In the genomic region with DNA sequence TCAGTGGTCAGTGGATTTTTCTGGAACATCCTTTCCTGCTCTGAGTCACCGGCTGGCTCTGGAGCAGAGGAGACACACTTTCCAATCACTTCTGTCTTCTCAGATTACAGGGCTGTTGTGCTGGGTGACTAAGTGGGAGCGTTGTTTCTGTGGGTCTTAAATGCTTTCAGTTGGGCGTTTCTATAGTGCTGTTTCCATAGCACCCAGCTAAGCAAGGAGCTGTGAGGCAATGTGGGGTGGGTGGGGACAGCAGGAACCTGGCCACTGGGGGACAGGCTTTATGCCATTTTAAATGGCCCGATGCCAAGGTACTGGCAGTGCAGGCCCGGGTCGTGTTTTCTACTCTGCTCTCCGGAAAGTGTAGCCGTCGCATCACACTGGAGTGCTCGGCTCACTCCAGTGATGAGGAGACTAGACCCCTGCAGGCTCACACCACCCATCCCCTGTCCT, we compare ENCODE assay signal across 7 mouse cellular contexts. TPM values are rescaled to one million over a fixed set of nuclear protein-coding genes. Genes with fewer than 3 reads are reported as not detected.
DNase-seq lines count a peak whose midpoint lies in the region; ATAC-seq lines count a peak whose summit lies in the region.

No protein-coding gene starts in this region.

- no peaks in the 10 kb centered on the region for H3K27me3 ChIP-seq in forebrain, embryonic 11.5 days (ENCODE audit: control insufficient read depth, insufficient read depth, low read length)
- H3K27me3 ChIP-seq in hindbrain, embryonic 12.5 days, result no peaks in the 10 kb centered on the region
- no peaks in the 10 kb centered on the region for H3K27me3 ChIP-seq in limb, embryonic 15.5 days

- peak; percentile 42; the same call in 1 of the 2 replicates for ATAC-seq in forebrain, embryonic 11.5 days (replicated peaks; ENCODE audit: low FRiP score)
- ATAC-seq in hindbrain, embryonic 12.5 days (ENCODE audit: low FRiP score), result peak; percentile 62
- ATAC-seq in limb, embryonic 15.5 days (ENCODE audit: insufficient number of reproducible peaks, low FRiP score, low TSS enrichment, low read depth), result peak; percentile 70

- H3K36me3 ChIP-seq in forebrain, embryonic 11.5 days (ENCODE audit: control insufficient read depth, insufficient read depth, low read length), result no peaks in the 10 kb centered on the region
- H3K36me3 ChIP-seq in hindbrain, embryonic 12.5 days, result peaks cover 6% of the 10 kb centered on the region; the same call in 1 of the 2 replicates
- H3K36me3 ChIP-seq in limb, embryonic 15.5 days, result peaks cover 30% of the 10 kb centered on the region

- no peak overlapping the region for H3K4me3 ChIP-seq in forebrain, embryonic 11.5 days (ENCODE audit: low read depth, low read length)
- no peak overlapping the region for H3K4me3 ChIP-seq in hindbrain, embryonic 12.5 days
- no peak overlapping the region for H3K4me3 ChIP-seq in limb, embryonic 15.5 days

- peaks cover 8% of the 10 kb centered on the region for H3K4me1 ChIP-seq in forebrain, embryonic 11.5 days (replicated peaks; ENCODE audit: control insufficient read depth, insufficient read depth, low read length)
- H3K4me1 ChIP-seq in hindbrain, embryonic 12.5 days, result peaks cover 39% of the 10 kb centered on the region
- peaks cover 32% of the 10 kb centered on the region for H3K4me1 ChIP-seq in limb, embryonic 15.5 days

- no peaks in the 10 kb centered on the region for H3K9me3 ChIP-seq in forebrain, embryonic 11.5 days (ENCODE audit: control insufficient read depth, low read length)
- H3K9me3 ChIP-seq in hindbrain, embryonic 12.5 days (replicated peaks), result no peaks in the 10 kb centered on the region
- no peaks in the 10 kb centered on the region for H3K9me3 ChIP-seq in limb, embryonic 15.5 days

- peak; percentile 50 for DNase-seq in urinary bladder, postnatal 25 days (ENCODE audit: low spot score)
- DNase-seq in urinary bladder, postnatal 10 days (ENCODE audit: low spot score), result no peak
- no peak for DNase-seq in forebrain, embryonic 11.5 days (ENCODE audit: low spot score)
- DNase-seq in retina, embryonic 14.5 days (ENCODE audit: low spot score), result peak; percentile 40
- no peak for DNase-seq in cerebellum, postnatal 36 days

- no peak overlapping the region for H3K4me2 ChIP-seq in forebrain, embryonic 11.5 days (ENCODE audit: low read depth, low read length, severe bottlenecking)
- no peak overlapping the region for H3K4me2 ChIP-seq in hindbrain, embryonic 12.5 days (replicated peaks)
- H3K4me2 ChIP-seq in limb, embryonic 15.5 days, result no peak overlapping the region

- no peak overlapping the region for H3K9ac ChIP-seq in forebrain, embryonic 11.5 days (ENCODE audit: low read length)
- no peak overlapping the region for H3K9ac ChIP-seq in hindbrain, embryonic 12.5 days
- H3K9ac ChIP-seq in limb, embryonic 15.5 days, result no peak overlapping the region

- 40% methylated on average over 10 of the region's 10 CpGs for WGBS in forebrain, embryonic 11.5 days
- 32% methylated on average over 10 of the region's 10 CpGs for WGBS in hindbrain, embryonic 12.5 days
- WGBS in limb, embryonic 15.5 days, result 17% methylated on average over 10 of the region's 10 CpGs

- no peak overlapping the region for H3K27ac ChIP-seq in forebrain, embryonic 11.5 days (ENCODE audit: low read depth, low read length)
- H3K27ac ChIP-seq in hindbrain, embryonic 12.5 days, result peak overlapping the region; percentile 74
- H3K27ac ChIP-seq in limb, embryonic 15.5 days, result peak overlapping the region; percentile 74

RNA-seq across cellular contexts. Expression of a gene that starts 46.6 kb away (rescaled TPM):
- 10.4 and 12.1 TPM in 2 replicates for polyA plus RNA-seq in forebrain, embryonic 11.5 days (2014; fragmentation: Nextera tagmentation; extraction: Ambion mirVana)
- 10.6 TPM in 2 replicates for polyA plus RNA-seq in hindbrain, embryonic 12.5 days (2016; fragmentation: Nextera tagmentation; extraction: Ambion mirVana)
- polyA plus RNA-seq in limb, embryonic 15.5 days (2015; fragmentation: Nextera tagmentation; extraction: Ambion mirVana), result 40.2 and 41.9 TPM in 2 replicates

RNA-seq across cellular contexts. Expression of a gene that starts 57.8 kb away (rescaled TPM):
- polyA plus RNA-seq in forebrain, embryonic 11.5 days (2014; fragmentation: Nextera tagmentation; extraction: Ambion mirVana), result 2.8 and 3.5 TPM in 2 replicates
- 12.6 and 13.5 TPM in 2 replicates for polyA plus RNA-seq in hindbrain, embryonic 12.5 days (2016; fragmentation: Nextera tagmentation; extraction: Ambion mirVana)
- 6.1 and 7.1 TPM in 2 replicates for polyA plus RNA-seq in limb, embryonic 15.5 days (2015; fragmentation: Nextera tagmentation; extraction: Ambion mirVana)

Comparison
In these comparisons a context has a peak if more than half of its experiments do, and no peak if none do; other contexts are left out.
1. DNase-seq: peak in urinary bladder, postnatal 25 days (single experiment) and retina, embryonic 14.5 days (single experiment); none in urinary bladder, postnatal 10 days (single experiment), forebrain, embryonic 11.5 days (single experiment) and cerebellum, postnatal 36 days (0 of 2).
2. Peak in every context shown above with its lines, with median percentiles within 50 percentile points of each other: ATAC-seq.